Mouse (Mus musculus) adrenal gland, adult 8-10 months (tissue): ENCODE measurements around the gene Ptprj. TPM values are rescaled to one million over a fixed set of nuclear protein-coding genes. Genes with fewer than 3 reads are reported as not detected.

ENCODE experiments used
- DNase-seq: peaks from one replicate; pipeline ENCODE4 v3.0.0; 2022
- total RNA-seq, 4 experiments: library from RNA; stranded (reverse); gene quantifications; 2 replicates each; pipeline ENCODE4 v1.2.4; 2022

Ptprj gene
- total RNA-seq, 4 experiments from 2014 or later, result 13.5 to 33.1 (median 23.3) TPM

- no peak for DNase-seq
Measured at GRCm38 (mm10) chr2:90559015-90559687, 21.3 kb downstream of the Ptprj start.

GRCm38 (mm10) chr2:90558361-90558760 lies 22.1 kb downstream of the Ptprj start:
- no peak for DNase-seq

- no peak for DNase-seq
Measured at GRCm38 (mm10) chr2:90557913-90558312, 22.5 kb downstream of the Ptprj start.

- no peak for DNase-seq
Measured at GRCm38 (mm10) chr2:90555744-90556143, 24.7 kb downstream of the Ptprj start.

- no peak for DNase-seq
Measured at GRCm38 (mm10) chr2:90554806-90555205, 25.6 kb downstream of the Ptprj start.

GRCm38 (mm10) chr2:90553861-90554260 lies 26.6 kb downstream of the Ptprj start:
- no peak for DNase-seq

- no peak for DNase-seq
Measured at GRCm38 (mm10) chr2:90550656-90551055, 29.8 kb downstream of the Ptprj start.

- DNase-seq, result no peak
Measured at GRCm38 (mm10) chr2:90548541-90548940, 31.9 kb downstream of the Ptprj start.

GRCm38 (mm10) chr2:90547144-90547609 lies 33.3 kb downstream of the Ptprj start:
- DNase-seq, result no peak

GRCm38 (mm10) chr2:90545261-90545660 lies 35.2 kb downstream of the Ptprj start:
- no peak for DNase-seq

- DNase-seq, result no peak
Measured at GRCm38 (mm10) chr2:90543989-90544388, 36.5 kb downstream of the Ptprj start.

GRCm38 (mm10) chr2:90543106-90543702 lies 37.2 kb downstream of the Ptprj start:
- DNase-seq, result no peak

- DNase-seq, result no peak
Measured at GRCm38 (mm10) chr2:90542656-90543055, 37.8 kb downstream of the Ptprj start.

- no peak for DNase-seq
Measured at GRCm38 (mm10) chr2:90539206-90539605, 41.2 kb downstream of the Ptprj start.

GRCm38 (mm10) chr2:90537244-90537643 lies 43.2 kb downstream of the Ptprj start:
- DNase-seq, result no peak

- no peak for DNase-seq
Measured at GRCm38 (mm10) chr2:90536555-90536954, 43.9 kb downstream of the Ptprj start.

- DNase-seq, result no peak
Measured at GRCm38 (mm10) chr2:90534751-90535150, 45.7 kb downstream of the Ptprj start.

GRCm38 (mm10) chr2:90533944-90534343 lies 46.5 kb downstream of the Ptprj start:
- DNase-seq, result no peak

GRCm38 (mm10) chr2:90532095-90532494 lies 48.4 kb downstream of the Ptprj start:
- DNase-seq, result no peak

- no peak for DNase-seq
Measured at GRCm38 (mm10) chr2:90528107-90528506, 52.3 kb downstream of the Ptprj start.

GRCm38 (mm10) chr2:90526971-90527370 lies 53.5 kb downstream of the Ptprj start:
- DNase-seq, result no peak

GRCm38 (mm10) chr2:90526564-90526963 lies 53.9 kb downstream of the Ptprj start:
- no peak for DNase-seq

GRCm38 (mm10) chr2:90525807-90526206 lies 54.6 kb downstream of the Ptprj start:
- no peak for DNase-seq

- DNase-seq, result no peak
Measured at GRCm38 (mm10) chr2:90522455-90522854, 58.0 kb downstream of the Ptprj start.
